Comparison of ENCODE assay signal across 23 mouse cellular contexts in the genomic region with DNA sequence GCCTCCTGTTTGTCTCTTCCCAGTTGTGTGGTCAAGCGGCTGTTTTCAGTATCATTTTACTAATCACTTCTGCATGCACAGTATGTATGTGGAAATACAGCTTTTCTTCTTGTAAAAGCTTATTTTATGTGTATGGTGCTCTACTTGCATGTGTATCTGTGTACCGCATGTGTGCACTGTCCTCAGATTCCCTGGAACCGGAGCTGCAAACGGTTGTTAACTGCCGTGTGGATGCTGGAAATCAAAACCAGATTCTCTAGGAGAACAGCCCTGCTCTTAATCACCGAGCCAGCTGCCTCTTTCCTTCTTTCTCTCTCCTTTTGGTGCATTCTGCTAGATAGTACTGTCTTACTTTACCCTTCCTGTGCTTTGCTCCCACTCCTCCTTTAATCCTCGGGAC. TPM values are rescaled to one million over a fixed set of nuclear protein-coding genes. Genes with fewer than 3 reads are reported as not detected.
DNase-seq lines count a peak whose midpoint lies in the region; ATAC-seq and TF ChIP-seq lines count a peak whose summit lies in the region.
"Had no signal": no experiment of that assay in that cellular context is flagged by ENCODE, and none has a peak within 500 bp of the region (broad histone marks: within the 10 kb centered on the region; RNA-seq: fewer than 3 reads in every experiment).

No protein-coding gene starts in this region.

- no peak for TF ChIP-seq CTCF in layer of hippocampus, adult 2 months (conservative IDR thresholded peaks at IDR 0.05)
- TF ChIP-seq CTCF in lung, adult 2 months (IDR thresholded peaks at IDR 0.05; ENCODE audit: insufficient read depth, low read length): no peak

- no peak overlapping the region for H3K27ac ChIP-seq in embryonic facial prominence, embryonic 14.5 days (replicated peaks; ENCODE audit: low read depth, low read length)
- no peak overlapping the region for H3K27ac ChIP-seq in limb, embryonic 14.5 days (replicated peaks; ENCODE audit: low read depth, low read length)
- no peak overlapping the region for H3K27ac ChIP-seq in layer of hippocampus, adult 2 months
- H3K27ac ChIP-seq: heart, adult 2 months; heart, embryonic 15.5 days; hindbrain, embryonic 10.5 days; liver, embryonic 14.5 days had no signal

- ATAC-seq in embryonic facial prominence, embryonic 14.5 days (ENCODE audit: low read depth): peak; percentile 63; the same call in 1 of the 2 replicates
- peak; percentile 47; the same call in 1 of the 2 replicates for ATAC-seq in limb, embryonic 14.5 days (ENCODE audit: low FRiP score, low read depth)
- ATAC-seq: CD4-positive, CD25-positive, alpha-beta regulatory T cell, adult 4 months; forebrain, embryonic 14.5 days; lung, postnatal 0 days had no signal

- no peak overlapping the region for H3K4me3 ChIP-seq in embryonic facial prominence, embryonic 14.5 days (ENCODE audit: low read depth, low read length)
- no peak overlapping the region for H3K4me3 ChIP-seq in limb, embryonic 14.5 days (replicated peaks; ENCODE audit: low read length)
- no peak overlapping the region for H3K4me3 ChIP-seq in layer of hippocampus, adult 2 months
- H3K4me3 ChIP-seq in lung, adult 2 months (replicated peaks; ENCODE audit: extremely low read depth, low read depth, low read length): no peak overlapping the region
- H3K4me3 ChIP-seq: erythroblast, embryonic 14.5 days; heart, adult 2 months; heart, embryonic 15.5 days; hindbrain, embryonic 10.5 days had no signal

- WGBS in embryonic facial prominence, embryonic 14.5 days: 19% methylated on average over 7 of the region's 7 CpGs
- 18% methylated on average over 7 of the region's 7 CpGs for WGBS in limb, embryonic 14.5 days
- 63% methylated on average over 7 of the region's 7 CpGs for WGBS in lung, adult 2 months

- H3K9me3 ChIP-seq in embryonic facial prominence, embryonic 14.5 days (ENCODE audit: control insufficient read depth, low read length): no peaks in the 10 kb centered on the region
- no peaks in the 10 kb centered on the region for H3K9me3 ChIP-seq in limb, embryonic 14.5 days (ENCODE audit: control insufficient read depth, low read length)
- H3K9me3 ChIP-seq: G1E; heart, embryonic 15.5 days; hindbrain, embryonic 10.5 days had no signal

- no peaks in the 10 kb centered on the region for H3K27me3 ChIP-seq in embryonic facial prominence, embryonic 14.5 days (replicated peaks; ENCODE audit: control insufficient read depth, insufficient read depth, low read length)
- no peaks in the 10 kb centered on the region for H3K27me3 ChIP-seq in limb, embryonic 14.5 days (ENCODE audit: control insufficient read depth, insufficient read depth, low read length)
- H3K27me3 ChIP-seq: heart, embryonic 15.5 days had no signal

- peaks cover 6% of the 10 kb centered on the region for H3K4me1 ChIP-seq in embryonic facial prominence, embryonic 14.5 days (ENCODE audit: control insufficient read depth, insufficient read depth, low read length)
- 0 out of 2 replicates have a peak, but pooled peaks cover 2% of the 10 kb centered on the region for H3K4me1 ChIP-seq in limb, embryonic 14.5 days (ENCODE audit: control insufficient read depth, insufficient read depth, low read length)
- no peaks in the 10 kb centered on the region; the same call in 1 of the 2 replicates for H3K4me1 ChIP-seq in lung, adult 2 months (ENCODE audit: control insufficient read depth, insufficient read depth, low read length)
- H3K4me1 ChIP-seq: heart, embryonic 15.5 days; hindbrain, embryonic 10.5 days had no signal

- DNase-seq in NIH3T3 (ENCODE audit: low read depth) (peak; percentile 59), adipocyte (ENCODE audit: low spot score) (peak; percentile 10)
- DNase-seq in embryonic facial prominence, embryonic 14.5 days (ENCODE audit: low spot score): peak; percentile 86
- DNase-seq in limb, embryonic 14.5 days (ENCODE audit: low spot score): peak; percentile 73
- DNase-seq in ovary, postnatal 36 days (ENCODE audit: low spot score): no peak
- DNase-seq in layer of hippocampus, adult 2 months (ENCODE audit: low spot score in 2 of 2): no peak
- no peak for DNase-seq in lung, adult 2 months
- DNase-seq: adrenal gland, adult 8-10 months; cerebellum, adult 11-12 months; cerebellum, postnatal 36 days; heart, adult 2 months; kidney, postnatal 14 days; midbrain, embryonic 14.5 days; right cerebral cortex, adult 18-20 months; thymus, adult 2 months had no signal

- H3K36me3 ChIP-seq in embryonic facial prominence, embryonic 14.5 days (ENCODE audit: control insufficient read depth, insufficient read depth, low read length): 0 out of 2 replicates have a peak, but pooled peaks cover 7% of the 10 kb centered on the region
- peaks cover 2% of the 10 kb centered on the region for H3K36me3 ChIP-seq in limb, embryonic 14.5 days (ENCODE audit: control insufficient read depth, insufficient read depth, low read length)
- H3K36me3 ChIP-seq: G1E; heart, embryonic 15.5 days had no signal

- TF ChIP-seq POLR2A in limb, embryonic 14.5 days (IDR thresholded peaks at IDR 0.05; ENCODE audit: borderline replicate concordance, extremely low read depth, insufficient read depth, insufficient read length): no peak
- TF ChIP-seq POLR2A in lung, adult 2 months (IDR thresholded peaks at IDR 0.05; ENCODE audit: borderline replicate concordance, extremely low read depth, low read depth, low read length): no peak

- no peak overlapping the region for H3K4me2 ChIP-seq in embryonic facial prominence, embryonic 14.5 days (ENCODE audit: low read depth, low read length)
- H3K4me2 ChIP-seq in limb, embryonic 14.5 days (replicated peaks; ENCODE audit: low read depth, low read length, severe bottlenecking): no peak overlapping the region
- H3K4me2 ChIP-seq: heart, embryonic 15.5 days had no signal

- no peak overlapping the region for H3K9ac ChIP-seq in embryonic facial prominence, embryonic 14.5 days (ENCODE audit: low read depth, low read length)
- no peak overlapping the region for H3K9ac ChIP-seq in limb, embryonic 14.5 days (ENCODE audit: low read depth, low read length, severe bottlenecking)
- H3K9ac ChIP-seq: heart, embryonic 15.5 days; liver, embryonic 14.5 days had no signal

RNA-seq across cellular contexts. Expression of a gene that starts 39.7 kb away (rescaled TPM):
- polyA plus RNA-seq in embryonic facial prominence, embryonic 14.5 days (2014; fragmentation: Nextera tagmentation; extraction: Ambion mirVana): 27.4 and 36.4 TPM in 2 replicates
- polyA plus RNA-seq in limb, embryonic 14.5 days (2012; rRNA removed): 46.5 and 55.7 TPM in 2 replicates
- polyA plus RNA-seq in limb, embryonic 14.5 days (2014; fragmentation: Nextera tagmentation; extraction: Ambion mirVana): 32.3 and 45.6 TPM in 2 replicates
- total RNA-seq in layer of hippocampus, adult 2 months (2021): 100 to 1,000 TPM; 127 to 129 TPM
- 23.4 and 27.9 TPM in 2 replicates for polyA plus RNA-seq in lung, adult 2 months (2012; rRNA removed)
- polyA plus RNA-seq: G1E had no signal

Comparison
In these comparisons a context has a peak if more than half of its experiments do, and no peak if none do; other contexts are left out.
1. DNase-seq: peak in NIH3T3 (single experiment), adipocyte (single experiment), embryonic facial prominence, embryonic 14.5 days (single experiment) and limb, embryonic 14.5 days (single experiment); none in ovary, postnatal 36 days (single experiment), layer of hippocampus, adult 2 months (0 of 2) and lung, adult 2 months (single experiment).